7 mouse cellular contexts compared by ENCODE assay signal in the genomic region with DNA sequence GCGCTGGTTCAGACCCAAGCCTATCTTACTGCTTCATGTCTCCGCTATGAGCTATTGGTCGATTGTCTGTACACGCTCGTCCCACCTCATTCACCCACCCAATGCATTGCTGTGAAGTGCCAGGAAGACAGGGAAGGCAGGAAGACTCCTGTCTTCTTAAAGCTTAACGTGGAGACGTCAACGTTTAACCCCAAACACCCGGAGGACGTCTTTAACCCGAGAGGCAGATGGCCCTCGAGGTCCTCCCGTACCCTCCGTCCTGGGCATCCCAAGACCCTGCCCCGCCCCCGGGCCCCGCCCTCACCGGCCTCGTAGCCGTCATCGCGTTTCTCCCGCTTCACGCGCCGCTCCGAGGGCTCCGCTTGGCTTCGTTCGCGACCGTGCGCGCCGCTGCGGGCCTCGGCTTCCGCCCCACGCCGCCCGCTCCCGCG. TPM values are rescaled to one million over a fixed set of nuclear protein-coding genes. Genes with fewer than 3 reads are reported as not detected.
DNase-seq lines count a peak whose midpoint lies in the region; ATAC-seq and TF ChIP-seq lines count a peak whose summit lies in the region.

No protein-coding gene starts in this region.

- H3K9ac ChIP-seq in embryonic facial prominence, embryonic 14.5 days (ENCODE audit: low read depth, low read length): peak overlapping the region; percentile 91
- H3K9ac ChIP-seq in intestine, postnatal 0 days (ENCODE audit: low read depth, low read length): peak overlapping the region; percentile 95
- peak overlapping the region; percentile 97 for H3K9ac ChIP-seq in midbrain, embryonic 15.5 days

- H3K36me3 ChIP-seq in embryonic facial prominence, embryonic 14.5 days (ENCODE audit: control insufficient read depth, insufficient read depth, low read length): peaks cover 28% of the 10 kb centered on the region
- H3K36me3 ChIP-seq in intestine, postnatal 0 days (ENCODE audit: control insufficient read depth, insufficient read depth): peaks cover 28% of the 10 kb centered on the region
- H3K36me3 ChIP-seq in midbrain, embryonic 15.5 days (replicated peaks): peaks cover 23% of the 10 kb centered on the region

- H3K9me3 ChIP-seq in embryonic facial prominence, embryonic 14.5 days (ENCODE audit: control insufficient read depth, low read length): no peaks in the 10 kb centered on the region
- H3K9me3 ChIP-seq in intestine, postnatal 0 days (ENCODE audit: control insufficient read depth): no peaks in the 10 kb centered on the region
- no peaks in the 10 kb centered on the region for H3K9me3 ChIP-seq in midbrain, embryonic 15.5 days

- peaks cover 4% of the 10 kb centered on the region for H3K27me3 ChIP-seq in embryonic facial prominence, embryonic 14.5 days (replicated peaks; ENCODE audit: control insufficient read depth, insufficient read depth, low read length)
- no peaks in the 10 kb centered on the region for H3K27me3 ChIP-seq in intestine, postnatal 0 days (replicated peaks; ENCODE audit: control insufficient read depth, insufficient read depth, low read length)
- H3K27me3 ChIP-seq in midbrain, embryonic 15.5 days (replicated peaks): no peaks in the 10 kb centered on the region

- H3K4me3 ChIP-seq in lung, adult 2 months (replicated peaks; ENCODE audit: extremely low read depth, low read depth, low read length): peak overlapping the region; percentile 77
- peak overlapping the region; percentile 92 for H3K4me3 ChIP-seq in embryonic facial prominence, embryonic 14.5 days (ENCODE audit: low read depth, low read length)
- peak overlapping the region; percentile 93 for H3K4me3 ChIP-seq in intestine, postnatal 0 days (ENCODE audit: low read depth, low read length)
- peak overlapping the region; percentile 99 for H3K4me3 ChIP-seq in midbrain, embryonic 15.5 days

- no peak for DNase-seq in lung, adult 2 months
- no peak for DNase-seq in lung, postnatal 36 days
- peak; percentile 47 for DNase-seq in ZHBTc4 (ENCODE audit: low read depth, low spot score)
- no peak for DNase-seq in embryonic facial prominence, embryonic 14.5 days (ENCODE audit: low spot score)

- H3K4me1 ChIP-seq in lung, adult 2 months (ENCODE audit: control insufficient read depth, insufficient read depth, low read length): peaks cover 10% of the 10 kb centered on the region; the same call in 1 of the 2 replicates
- peaks cover 18% of the 10 kb centered on the region for H3K4me1 ChIP-seq in embryonic facial prominence, embryonic 14.5 days (ENCODE audit: control insufficient read depth, insufficient read depth, low read length)
- H3K4me1 ChIP-seq in intestine, postnatal 0 days (replicated peaks; ENCODE audit: control insufficient read depth, insufficient read depth, low read length): peaks cover 8% of the 10 kb centered on the region
- peaks cover 34% of the 10 kb centered on the region for H3K4me1 ChIP-seq in midbrain, embryonic 15.5 days

- ATAC-seq in embryonic facial prominence, embryonic 14.5 days (ENCODE audit: low read depth): peak; percentile 27; the same call in 1 of the 2 replicates
- ATAC-seq in intestine, postnatal 0 days: peak; percentile 46; the same call in 1 of the 2 replicates
- peak; percentile 56 for ATAC-seq in midbrain, embryonic 15.5 days (replicated peaks)
- no peak for ATAC-seq in activated CD4-positive, CD25-positive, alpha-beta regulatory T cell, adult 4 months

- no peak for TF ChIP-seq POLR2A in lung, adult 2 months (IDR thresholded peaks at IDR 0.05; ENCODE audit: borderline replicate concordance, extremely low read depth, low read depth, low read length)

- under 1% methylated on average over 43 of the region's 43 CpGs for WGBS in lung, adult 2 months
- WGBS in embryonic facial prominence, embryonic 14.5 days: under 1% methylated on average over 15 of the region's 43 CpGs
- WGBS in intestine, postnatal 0 days: under 1% methylated on average over 43 of the region's 43 CpGs
- under 1% methylated on average over 43 of the region's 43 CpGs for WGBS in midbrain, embryonic 15.5 days

- H3K27ac ChIP-seq in embryonic facial prominence, embryonic 14.5 days (replicated peaks; ENCODE audit: low read depth, low read length): peak overlapping the region; percentile 80
- H3K27ac ChIP-seq in intestine, postnatal 0 days (ENCODE audit: low read depth, low read length): peak overlapping the region; percentile 88
- peak overlapping the region; percentile 87 for H3K27ac ChIP-seq in midbrain, embryonic 15.5 days

- peak overlapping the region; percentile 79 for H3K4me2 ChIP-seq in embryonic facial prominence, embryonic 14.5 days (ENCODE audit: low read depth, low read length)
- H3K4me2 ChIP-seq in intestine, postnatal 0 days (replicated peaks; ENCODE audit: low read depth): peak overlapping the region; percentile 64
- peak overlapping the region; percentile 93 for H3K4me2 ChIP-seq in midbrain, embryonic 15.5 days

- no peak for TF ChIP-seq CTCF in lung, adult 2 months (IDR thresholded peaks at IDR 0.05; ENCODE audit: insufficient read depth, low read length)
- TF ChIP-seq CTCF in intestine, postnatal 0 days (IDR thresholded peaks at IDR 0.05; ENCODE audit: low read depth): no peak

RNA-seq across cellular contexts. Expression of a gene that starts 0.5 kb away (rescaled TPM):
- polyA plus RNA-seq in lung, adult 2 months (2012; rRNA removed): 15.6 and 35.7 TPM in 2 replicates
- polyA plus RNA-seq in embryonic facial prominence, embryonic 14.5 days (2014; fragmentation: Nextera tagmentation; extraction: Ambion mirVana): 50.3 and 65.9 TPM in 2 replicates
- 53.7 and 63.0 TPM in 2 replicates for polyA plus RNA-seq in intestine, postnatal 0 days (2015; fragmentation: Nextera tagmentation; extraction: Ambion mirVana)
- 72.5 and 77.3 TPM in 2 replicates for polyA plus RNA-seq in midbrain, embryonic 15.5 days (2015; fragmentation: Nextera tagmentation; extraction: Ambion mirVana)
- 10 to 100 TPM; 16.7 to 34.3 TPM for polyA plus RNA-seq in activated CD4-positive, CD25-positive, alpha-beta regulatory T cell, adult 4 months (2017; shearing (Covaris generic))

RNA-seq across cellular contexts. Expression of a gene that starts 14.3 kb away (rescaled TPM):
- polyA plus RNA-seq in lung, adult 2 months (2012; rRNA removed): not detected in 2 replicates
- 0.53 TPM in 1 of 2 replicates, not detected in the other for polyA plus RNA-seq in embryonic facial prominence, embryonic 14.5 days (2014; fragmentation: Nextera tagmentation; extraction: Ambion mirVana)
- 0.27 and 0.59 TPM in 2 replicates for polyA plus RNA-seq in intestine, postnatal 0 days (2015; fragmentation: Nextera tagmentation; extraction: Ambion mirVana)
- polyA plus RNA-seq in midbrain, embryonic 15.5 days (2015; fragmentation: Nextera tagmentation; extraction: Ambion mirVana): not detected in 2 replicates
- polyA plus RNA-seq in activated CD4-positive, CD25-positive, alpha-beta regulatory T cell, adult 4 months (2017; shearing (Covaris generic)): not detected

RNA-seq across cellular contexts. Expression of a gene that starts 21.1 kb away (rescaled TPM):
- polyA plus RNA-seq in lung, adult 2 months (2012; rRNA removed): 68.1 and 94.3 TPM in 2 replicates
- 375 and 387 TPM in 2 replicates for polyA plus RNA-seq in embryonic facial prominence, embryonic 14.5 days (2014; fragmentation: Nextera tagmentation; extraction: Ambion mirVana)
- polyA plus RNA-seq in intestine, postnatal 0 days (2015; fragmentation: Nextera tagmentation; extraction: Ambion mirVana): 309 and 329 TPM in 2 replicates
- 307 and 337 TPM in 2 replicates for polyA plus RNA-seq in midbrain, embryonic 15.5 days (2015; fragmentation: Nextera tagmentation; extraction: Ambion mirVana)
- 100 to 1,000 TPM; 291 to 328 TPM for polyA plus RNA-seq in activated CD4-positive, CD25-positive, alpha-beta regulatory T cell, adult 4 months (2017; shearing (Covaris generic))

RNA-seq across cellular contexts. Expression of a gene that starts 21.5 kb away (rescaled TPM):
- 15.5 and 21.4 TPM in 2 replicates for polyA plus RNA-seq in lung, adult 2 months (2012; rRNA removed)
- 35.0 and 35.7 TPM in 2 replicates for polyA plus RNA-seq in embryonic facial prominence, embryonic 14.5 days (2014; fragmentation: Nextera tagmentation; extraction: Ambion mirVana)
- 81.2 and 88.1 TPM in 2 replicates for polyA plus RNA-seq in intestine, postnatal 0 days (2015; fragmentation: Nextera tagmentation; extraction: Ambion mirVana)
- polyA plus RNA-seq in midbrain, embryonic 15.5 days (2015; fragmentation: Nextera tagmentation; extraction: Ambion mirVana): 43.6 and 43.8 TPM in 2 replicates
- 10 to 100 TPM; 43.7 to 51.9 TPM for polyA plus RNA-seq in activated CD4-positive, CD25-positive, alpha-beta regulatory T cell, adult 4 months (2017; shearing (Covaris generic))

RNA-seq across cellular contexts. Expression of a gene that starts 36.8 kb away (rescaled TPM):
- polyA plus RNA-seq in lung, adult 2 months (2012; rRNA removed): 151 and 176 TPM in 2 replicates
- 191 and 195 TPM in 2 replicates for polyA plus RNA-seq in embryonic facial prominence, embryonic 14.5 days (2014; fragmentation: Nextera tagmentation; extraction: Ambion mirVana)
- polyA plus RNA-seq in intestine, postnatal 0 days (2015; fragmentation: Nextera tagmentation; extraction: Ambion mirVana): 136 and 137 TPM in 2 replicates
- 291 and 296 TPM in 2 replicates for polyA plus RNA-seq in midbrain, embryonic 15.5 days (2015; fragmentation: Nextera tagmentation; extraction: Ambion mirVana)
- polyA plus RNA-seq in activated CD4-positive, CD25-positive, alpha-beta regulatory T cell, adult 4 months (2017; shearing (Covaris generic)): 10 to 100 TPM; 50.3 to 53.6 TPM
